Comparison of ENCODE assay signal across 14 mouse cellular contexts in the genomic region with DNA sequence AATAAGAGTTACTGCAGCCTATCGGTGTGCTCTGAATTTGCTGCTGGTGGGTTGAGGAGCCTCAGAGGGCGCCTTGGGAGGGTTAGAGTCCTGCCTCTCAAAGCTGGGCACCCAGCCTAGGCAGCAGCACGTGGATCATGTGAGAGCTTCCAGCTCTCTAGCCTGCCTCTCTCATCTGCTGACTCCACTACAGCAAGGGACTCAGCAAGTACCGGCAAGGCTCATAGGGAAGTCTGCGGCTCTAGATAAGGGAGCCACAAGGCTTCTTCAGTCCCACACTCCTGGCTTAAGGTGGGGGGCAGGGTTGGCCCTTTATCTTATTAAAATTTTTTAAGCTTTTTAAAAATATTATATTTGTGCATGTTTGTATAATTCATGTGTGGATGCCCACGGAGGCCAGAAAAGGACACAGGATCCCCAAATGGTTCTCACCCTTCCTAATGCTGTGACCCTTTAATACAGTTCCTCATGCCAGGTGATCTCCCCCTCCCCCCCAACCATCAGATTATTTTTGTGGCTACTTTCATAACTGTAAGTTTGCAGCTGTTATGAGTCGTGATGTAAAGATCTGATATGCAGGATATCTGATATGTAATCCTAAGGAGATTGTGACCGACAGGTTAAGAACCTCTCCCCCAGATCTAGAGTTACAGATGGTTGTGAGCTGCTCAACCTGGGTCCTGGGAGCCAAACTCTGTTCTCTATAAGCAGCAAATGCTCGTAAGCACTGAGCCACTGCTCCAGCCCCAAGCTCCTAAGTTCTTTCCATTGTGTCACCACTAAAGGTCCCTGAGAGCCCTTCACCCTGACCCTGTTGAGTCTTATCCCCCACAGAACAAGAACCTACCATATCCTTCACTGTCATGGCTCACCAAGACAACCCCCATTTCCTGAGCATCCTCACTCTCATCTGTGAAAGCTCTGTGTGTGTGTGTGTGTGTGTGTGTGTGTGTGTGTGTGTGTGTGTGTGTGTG.
DNase-seq lines count a peak whose midpoint lies in the region; ATAC-seq and TF ChIP-seq lines count a peak whose summit lies in the region.
"Had no signal": no experiment of that assay in that cellular context is flagged by ENCODE, and none has a peak within 500 bp of the region (broad histone marks: within the 10 kb centered on the region; RNA-seq: fewer than 3 reads in every experiment).

No protein-coding gene starts in this region.

- TF ChIP-seq EP300 in heart, postnatal 0 days (IDR thresholded peaks at IDR 0.05; ENCODE audit: low read depth), result no peak

- no peaks in the 10 kb centered on the region for H3K9me3 ChIP-seq in heart, postnatal 0 days (replicated peaks; ENCODE audit: control insufficient read depth, low read length)
- H3K9me3 ChIP-seq in liver, embryonic 16.5 days (replicated peaks; ENCODE audit: control insufficient read depth, low read length), result no peaks in the 10 kb centered on the region
- H3K9me3 ChIP-seq: hindbrain, embryonic 15.5 days; limb, embryonic 10.5 days had no signal

- intact Hi-C loops in gastrocnemius, postnatal 36 days (cut with DNase I), result loop anchor here (5.0 kb wide), 2 partner anchors 248 to 278 kb away; no protein-coding TSS in a partner anchor

- no peak for TF ChIP-seq CTCF in kidney, adult 2 months (conservative IDR thresholded peaks at IDR 0.05; ENCODE audit: insufficient read depth, insufficient read length, low read depth, low read length)
- TF ChIP-seq CTCF in heart, postnatal 0 days (IDR thresholded peaks at IDR 0.05; ENCODE audit: low read depth), result no peak

- 66% methylated on average over 9 of the region's 9 CpGs for WGBS in kidney, adult 2 months
- 44% methylated on average over 9 of the region's 9 CpGs for WGBS in heart, postnatal 0 days
- WGBS in liver, embryonic 16.5 days (ENCODE audit: insufficient replicate concordance), result 11% methylated on average over 9 of the region's 9 CpGs

- H3K36me3 ChIP-seq in kidney, adult 2 months (ENCODE audit: control insufficient read depth, insufficient read depth, low read length), result no peaks in the 10 kb centered on the region
- no peaks in the 10 kb centered on the region for H3K36me3 ChIP-seq in heart, postnatal 0 days (replicated peaks; ENCODE audit: control insufficient read depth, insufficient read depth, low read length)
- H3K36me3 ChIP-seq in liver, embryonic 16.5 days (ENCODE audit: control insufficient read depth, insufficient read depth), result no peaks in the 10 kb centered on the region
- H3K36me3 ChIP-seq: hindbrain, embryonic 15.5 days; limb, embryonic 10.5 days had no signal

- peaks cover 2% of the 10 kb centered on the region; the same call in 1 of the 2 replicates for H3K27me3 ChIP-seq in kidney, adult 2 months (replicated peaks; ENCODE audit: control insufficient read depth, insufficient read depth, low read length)
- peaks cover 42% of the 10 kb centered on the region for H3K27me3 ChIP-seq in heart, postnatal 0 days (ENCODE audit: control insufficient read depth, insufficient read depth, low read length)
- H3K27me3 ChIP-seq in liver, embryonic 16.5 days (ENCODE audit: control insufficient read depth, insufficient read depth, low read depth, low read length), result peaks cover 25% of the 10 kb centered on the region

- H3K27ac ChIP-seq in kidney, adult 2 months (ENCODE audit: insufficient read depth, low read depth, low read length), result no peak overlapping the region
- no peak overlapping the region for H3K27ac ChIP-seq in heart, postnatal 0 days (ENCODE audit: low read depth)
- H3K27ac ChIP-seq in liver, embryonic 16.5 days (ENCODE audit: low read length), result no peak overlapping the region; the same call in 1 of the 2 replicates
- H3K27ac ChIP-seq: gastrocnemius, adult 2 months; hindbrain, embryonic 15.5 days; layer of hippocampus, adult 2 months; limb, embryonic 10.5 days had no signal

- no peak overlapping the region for H3K9ac ChIP-seq in heart, postnatal 0 days (replicated peaks; ENCODE audit: low read depth, low read length)
- no peak overlapping the region for H3K9ac ChIP-seq in liver, embryonic 16.5 days (ENCODE audit: low read depth, low read length)
- H3K9ac ChIP-seq: hindbrain, embryonic 15.5 days had no signal

- ATAC-seq in heart, postnatal 0 days (ENCODE audit: insufficient read depth, low read depth), result peak; percentile 57
- ATAC-seq in liver, embryonic 16.5 days (ENCODE audit: low read depth), result peak; percentile 90

- H3K4me3 ChIP-seq in kidney, adult 2 months (ENCODE audit: insufficient read depth, low read depth, low read length), result no peak overlapping the region
- H3K4me3 ChIP-seq in heart, postnatal 0 days (ENCODE audit: low read depth, low read length), result no peak overlapping the region
- H3K4me3 ChIP-seq in liver, embryonic 16.5 days (ENCODE audit: low read depth, low read length), result no peak overlapping the region
- H3K4me3 ChIP-seq: gastrocnemius, adult 2 months; hindbrain, embryonic 15.5 days; layer of hippocampus, adult 2 months; limb, embryonic 10.5 days had no signal

- peak; percentile 40 for DNase-seq in kidney, adult 2 months
- DNase-seq in kidney, postnatal 14 days, result no peak
- peak; percentile 46 for DNase-seq in adipocyte (ENCODE audit: low spot score)
- no peak for DNase-seq in heart, postnatal 0 days (ENCODE audit: low spot score)
- DNase-seq in gastrocnemius, postnatal 36 days, result no peak
- no peak for DNase-seq in ovary, adult 18-20 months (ENCODE audit: low spot score)
- DNase-seq in adrenal gland, postnatal 4 days (ENCODE audit: low spot score in 2 of 2), result no peak
- DNase-seq: cerebellum, postnatal 36 days; gastrocnemius, adult 2 months; lung, postnatal 10 days had no signal

- TF ChIP-seq POLR2A in kidney, adult 2 months (IDR thresholded peaks at IDR 0.05; ENCODE audit: low read depth, low read length), result no peak

- no peak overlapping the region for H3K4me2 ChIP-seq in heart, postnatal 0 days (ENCODE audit: low read depth, low read length)
- no peak overlapping the region for H3K4me2 ChIP-seq in liver, embryonic 16.5 days (ENCODE audit: low read depth, low read length)
- H3K4me2 ChIP-seq: hindbrain, embryonic 15.5 days had no signal

- no peaks in the 10 kb centered on the region for H3K4me1 ChIP-seq in kidney, adult 2 months (ENCODE audit: control insufficient read depth, insufficient read depth, low read length)
- no peaks in the 10 kb centered on the region; the same call in 1 of the 2 replicates for H3K4me1 ChIP-seq in heart, postnatal 0 days (ENCODE audit: control insufficient read depth, insufficient read depth)
- H3K4me1 ChIP-seq in liver, embryonic 16.5 days (ENCODE audit: control insufficient read depth, low read depth, low read length), result peaks cover 12% of the 10 kb centered on the region

Comparison
In these comparisons a context has a peak if more than half of its experiments do, and no peak if none do; other contexts are left out.
1. DNase-seq: peak in kidney, adult 2 months (single experiment) and adipocyte (single experiment); none in kidney, postnatal 14 days (single experiment), heart, postnatal 0 days (single experiment), gastrocnemius, postnatal 36 days (0 of 2), ovary, adult 18-20 months (single experiment) and adrenal gland, postnatal 4 days (0 of 2).